In genomic region chr11:51646751-51647667, GRCm38 (mm10) we compare ENCODE assay signal across 8 mouse cellular contexts. TPM values are rescaled to one million over a fixed set of nuclear protein-coding genes. Genes with fewer than 3 reads are reported as not detected.
DNase-seq lines count a peak whose midpoint lies in the region; ATAC-seq and TF ChIP-seq lines count a peak whose summit lies in the region.

No protein-coding gene starts in this region.

- H3K4me3 ChIP-seq in midbrain, embryonic 13.5 days (replicated peaks), result no peak overlapping the region
- H3K4me3 ChIP-seq in midbrain, embryonic 11.5 days (ENCODE audit: low read depth, low read length), result no peak overlapping the region
- H3K4me3 ChIP-seq in embryonic facial prominence, embryonic 10.5 days, result peak overlapping the region; percentile 18; the same call in 1 of the 2 replicates
- no peak overlapping the region for H3K4me3 ChIP-seq in hindbrain, embryonic 16.5 days (ENCODE audit: low read length)
- no peak overlapping the region for H3K4me3 ChIP-seq in liver, embryonic 13.5 days (replicated peaks)
- H3K4me3 ChIP-seq in stomach, postnatal 0 days (ENCODE audit: low read depth, low read length), result no peak overlapping the region

- peaks cover 31% of the 10 kb centered on the region for H3K4me1 ChIP-seq in midbrain, embryonic 13.5 days (replicated peaks)
- peaks cover 34% of the 10 kb centered on the region for H3K4me1 ChIP-seq in midbrain, embryonic 11.5 days (ENCODE audit: control insufficient read depth, insufficient read depth, low read length)
- H3K4me1 ChIP-seq in embryonic facial prominence, embryonic 10.5 days, result peaks cover 70% of the 10 kb centered on the region
- H3K4me1 ChIP-seq in hindbrain, embryonic 16.5 days (ENCODE audit: control insufficient read depth, insufficient read depth, low read depth, low read length), result peaks cover 24% of the 10 kb centered on the region
- H3K4me1 ChIP-seq in liver, embryonic 13.5 days (replicated peaks), result peaks cover 42% of the 10 kb centered on the region
- H3K4me1 ChIP-seq in stomach, postnatal 0 days (replicated peaks; ENCODE audit: control insufficient read depth, insufficient read depth), result peaks cover 3% of the 10 kb centered on the region; the same call in 1 of the 2 replicates

- TF ChIP-seq CTCF in stomach, postnatal 0 days (IDR thresholded peaks at IDR 0.05; ENCODE audit: low read depth), result no peak

- no peak for ATAC-seq in midbrain, embryonic 13.5 days
- ATAC-seq in midbrain, embryonic 11.5 days (ENCODE audit: low FRiP score), result no peak
- no peak for ATAC-seq in hindbrain, embryonic 16.5 days
- no peak for ATAC-seq in liver, embryonic 13.5 days (ENCODE audit: low read depth)
- 0 out of 2 replicates have a peak, but pooled peaks have one; percentile 18 for ATAC-seq in stomach, postnatal 0 days (ENCODE audit: low FRiP score, low TSS enrichment)

- no peak overlapping the region for H3K4me2 ChIP-seq in midbrain, embryonic 13.5 days (replicated peaks)
- H3K4me2 ChIP-seq in midbrain, embryonic 11.5 days, result no peak overlapping the region
- peak overlapping the region; percentile 16; the same call in 1 of the 2 replicates for H3K4me2 ChIP-seq in hindbrain, embryonic 16.5 days (ENCODE audit: low read length)
- H3K4me2 ChIP-seq in liver, embryonic 13.5 days, result no peak overlapping the region
- peak overlapping the region; percentile 11; the same call in 1 of the 2 replicates for H3K4me2 ChIP-seq in stomach, postnatal 0 days (replicated peaks; ENCODE audit: low read depth)

- H3K9me3 ChIP-seq in midbrain, embryonic 13.5 days, result no peaks in the 10 kb centered on the region
- no peaks in the 10 kb centered on the region for H3K9me3 ChIP-seq in midbrain, embryonic 11.5 days (ENCODE audit: control insufficient read depth, low read length)
- H3K9me3 ChIP-seq in embryonic facial prominence, embryonic 10.5 days, result no peaks in the 10 kb centered on the region
- H3K9me3 ChIP-seq in hindbrain, embryonic 16.5 days (ENCODE audit: control insufficient read depth, low read length), result no peaks in the 10 kb centered on the region
- no peaks in the 10 kb centered on the region for H3K9me3 ChIP-seq in liver, embryonic 13.5 days (replicated peaks)
- no peaks in the 10 kb centered on the region for H3K9me3 ChIP-seq in stomach, postnatal 0 days (ENCODE audit: control insufficient read depth, low read length)

- H3K9ac ChIP-seq in midbrain, embryonic 13.5 days (replicated peaks), result no peak overlapping the region
- no peak overlapping the region for H3K9ac ChIP-seq in midbrain, embryonic 11.5 days (ENCODE audit: low read length)
- no peak overlapping the region for H3K9ac ChIP-seq in hindbrain, embryonic 16.5 days (ENCODE audit: low read depth, low read length)
- H3K9ac ChIP-seq in liver, embryonic 13.5 days, result no peak overlapping the region
- H3K9ac ChIP-seq in stomach, postnatal 0 days (ENCODE audit: low read length), result no peak overlapping the region

- peaks cover 24% of the 10 kb centered on the region for H3K27me3 ChIP-seq in midbrain, embryonic 13.5 days
- peaks cover 10% of the 10 kb centered on the region for H3K27me3 ChIP-seq in midbrain, embryonic 11.5 days (ENCODE audit: control insufficient read depth, insufficient read depth, low read length)
- H3K27me3 ChIP-seq in embryonic facial prominence, embryonic 10.5 days (replicated peaks; ENCODE audit: low read depth, poor library complexity, severe bottlenecking), result peaks cover 44% of the 10 kb centered on the region
- H3K27me3 ChIP-seq in hindbrain, embryonic 16.5 days (replicated peaks; ENCODE audit: control insufficient read depth, insufficient read depth, low read length), result no peaks in the 10 kb centered on the region
- H3K27me3 ChIP-seq in liver, embryonic 13.5 days, result peaks cover 50% of the 10 kb centered on the region
- H3K27me3 ChIP-seq in stomach, postnatal 0 days (ENCODE audit: control insufficient read depth, insufficient read depth, low read length), result no peaks in the 10 kb centered on the region

- WGBS in midbrain, embryonic 13.5 days, result 81% methylated on average over 15 of the region's 15 CpGs
- WGBS in midbrain, embryonic 11.5 days, result 85% methylated on average over 15 of the region's 15 CpGs
- 74% methylated on average over 15 of the region's 15 CpGs for WGBS in embryonic facial prominence, embryonic 10.5 days
- WGBS in hindbrain, embryonic 16.5 days, result 70% methylated on average over 15 of the region's 15 CpGs
- WGBS in liver, embryonic 13.5 days (ENCODE audit: insufficient replicate concordance), result 42% methylated on average over 15 of the region's 15 CpGs
- 65% methylated on average over 15 of the region's 15 CpGs for WGBS in stomach, postnatal 0 days

- H3K36me3 ChIP-seq in midbrain, embryonic 13.5 days, result no peaks in the 10 kb centered on the region
- no peaks in the 10 kb centered on the region for H3K36me3 ChIP-seq in midbrain, embryonic 11.5 days (ENCODE audit: control insufficient read depth, insufficient read depth, low read length)
- peaks cover 40% of the 10 kb centered on the region for H3K36me3 ChIP-seq in embryonic facial prominence, embryonic 10.5 days (replicated peaks)
- peaks cover 3% of the 10 kb centered on the region; the same call in 1 of the 2 replicates for H3K36me3 ChIP-seq in hindbrain, embryonic 16.5 days (ENCODE audit: control insufficient read depth, insufficient read depth, low read length)
- H3K36me3 ChIP-seq in liver, embryonic 13.5 days, result 0 out of 2 replicates have a peak, but pooled peaks cover 3% of the 10 kb centered on the region
- no peaks in the 10 kb centered on the region; the same call in 1 of the 2 replicates for H3K36me3 ChIP-seq in stomach, postnatal 0 days (ENCODE audit: control insufficient read depth, insufficient read depth, low read length)

- no peak for TF ChIP-seq EP300 in stomach, postnatal 0 days (optimal IDR thresholded peaks at IDR 0.05)

- no peak for DNase-seq in midbrain, embryonic 11.5 days (ENCODE audit: low spot score, missing footprints)
- DNase-seq in embryonic facial prominence, embryonic 10.5 days (ENCODE audit: low spot score), result peak; percentile 36
- no peak for DNase-seq in liver, embryonic 13.5 days
- DNase-seq in stomach, postnatal 0 days (ENCODE audit: low spot score), result peak; percentile 49
- DNase-seq in layer of hippocampus, adult 9-11 months, result no peak
- DNase-seq in cerebellum, adult 9-11 months, result no peak

- H3K27ac ChIP-seq in midbrain, embryonic 13.5 days, result 0 out of 2 replicates have a peak overlapping the region, but pooled peaks have one; percentile 26
- no peak overlapping the region for H3K27ac ChIP-seq in midbrain, embryonic 11.5 days (ENCODE audit: low read depth, low read length)
- peak overlapping the region; percentile 75 for H3K27ac ChIP-seq in embryonic facial prominence, embryonic 10.5 days (replicated peaks)
- H3K27ac ChIP-seq in hindbrain, embryonic 16.5 days (ENCODE audit: low read depth, low read length), result no peak overlapping the region
- H3K27ac ChIP-seq in liver, embryonic 13.5 days, result peak overlapping the region; percentile 20; the same call in 1 of the 2 replicates
- peak overlapping the region; percentile 63 for H3K27ac ChIP-seq in stomach, postnatal 0 days (replicated peaks)

RNA-seq across cellular contexts. Expression of gene N4bp3, which starts 3.6 kb away (rescaled TPM):
- polyA plus RNA-seq in midbrain, embryonic 13.5 days (2015; fragmentation: Nextera tagmentation; extraction: Ambion mirVana), result 8.0 and 8.3 TPM in 2 replicates
- polyA plus RNA-seq in midbrain, embryonic 11.5 days (2014; fragmentation: Nextera tagmentation; extraction: Ambion mirVana), result 6.3 and 9.2 TPM in 2 replicates
- polyA plus RNA-seq in embryonic facial prominence, embryonic 10.5 days (2016; fragmentation: Nextera tagmentation; extraction: Ambion mirVana), result 15.8 and 17.4 TPM in 2 replicates
- 31.1 and 34.1 TPM in 2 replicates for polyA plus RNA-seq in hindbrain, embryonic 16.5 days (2015; fragmentation: Nextera tagmentation; extraction: Ambion mirVana)
- polyA plus RNA-seq in liver, embryonic 13.5 days (2015; fragmentation: Nextera tagmentation; extraction: Ambion mirVana), result 3.1 and 3.2 TPM in 2 replicates
- 16.1 and 16.8 TPM in 2 replicates for polyA plus RNA-seq in stomach, postnatal 0 days (2015; fragmentation: Nextera tagmentation; extraction: Ambion mirVana)

RNA-seq across cellular contexts. Expression of gene D930048N14Rik, which starts 3.7 kb away (rescaled TPM):
- 0.22 and 0.26 TPM in 2 replicates for polyA plus RNA-seq in midbrain, embryonic 13.5 days (2015; fragmentation: Nextera tagmentation; extraction: Ambion mirVana)
- 0.18 and 0.52 TPM in 2 replicates for polyA plus RNA-seq in midbrain, embryonic 11.5 days (2014; fragmentation: Nextera tagmentation; extraction: Ambion mirVana)
- polyA plus RNA-seq in embryonic facial prominence, embryonic 10.5 days (2016; fragmentation: Nextera tagmentation; extraction: Ambion mirVana), result 1.6 and 2.4 TPM in 2 replicates
- polyA plus RNA-seq in hindbrain, embryonic 16.5 days (2015; fragmentation: Nextera tagmentation; extraction: Ambion mirVana), result 1.4 and 1.8 TPM in 2 replicates
- polyA plus RNA-seq in liver, embryonic 13.5 days (2015; fragmentation: Nextera tagmentation; extraction: Ambion mirVana), result 0.29 and 0.49 TPM in 2 replicates
- 2.0 and 2.3 TPM in 2 replicates for polyA plus RNA-seq in stomach, postnatal 0 days (2015; fragmentation: Nextera tagmentation; extraction: Ambion mirVana)

RNA-seq across cellular contexts. Expression of gene Rmnd5b, which starts 11.3 kb away (rescaled TPM):
- 66.2 and 71.8 TPM in 2 replicates for polyA plus RNA-seq in midbrain, embryonic 13.5 days (2015; fragmentation: Nextera tagmentation; extraction: Ambion mirVana)
- polyA plus RNA-seq in midbrain, embryonic 11.5 days (2014; fragmentation: Nextera tagmentation; extraction: Ambion mirVana), result 40.4 and 41.5 TPM in 2 replicates
- polyA plus RNA-seq in embryonic facial prominence, embryonic 10.5 days (2016; fragmentation: Nextera tagmentation; extraction: Ambion mirVana), result 32.7 and 38.1 TPM in 2 replicates
- 79.8 and 82.2 TPM in 2 replicates for polyA plus RNA-seq in hindbrain, embryonic 16.5 days (2015; fragmentation: Nextera tagmentation; extraction: Ambion mirVana)
- polyA plus RNA-seq in liver, embryonic 13.5 days (2015; fragmentation: Nextera tagmentation; extraction: Ambion mirVana), result 24.9 and 25.1 TPM in 2 replicates
- polyA plus RNA-seq in stomach, postnatal 0 days (2015; fragmentation: Nextera tagmentation; extraction: Ambion mirVana), result 34.6 and 35.3 TPM in 2 replicates

RNA-seq across cellular contexts. Expression of gene Nhp2, which starts 27.5 kb away (rescaled TPM):
- 104 and 110 TPM in 2 replicates for polyA plus RNA-seq in midbrain, embryonic 13.5 days (2015; fragmentation: Nextera tagmentation; extraction: Ambion mirVana)
- polyA plus RNA-seq in midbrain, embryonic 11.5 days (2014; fragmentation: Nextera tagmentation; extraction: Ambion mirVana), result 152 and 167 TPM in 2 replicates
- 260 and 276 TPM in 2 replicates for polyA plus RNA-seq in embryonic facial prominence, embryonic 10.5 days (2016; fragmentation: Nextera tagmentation; extraction: Ambion mirVana)
- polyA plus RNA-seq in hindbrain, embryonic 16.5 days (2015; fragmentation: Nextera tagmentation; extraction: Ambion mirVana), result 98.4 and 103 TPM in 2 replicates
- 186 and 203 TPM in 2 replicates for polyA plus RNA-seq in liver, embryonic 13.5 days (2015; fragmentation: Nextera tagmentation; extraction: Ambion mirVana)
- polyA plus RNA-seq in stomach, postnatal 0 days (2015; fragmentation: Nextera tagmentation; extraction: Ambion mirVana), result 134 and 144 TPM in 2 replicates

RNA-seq across cellular contexts. Expression of gene Hnrnpab, which starts 40.4 kb away (rescaled TPM):
- 465 and 547 TPM in 2 replicates for polyA plus RNA-seq in midbrain, embryonic 13.5 days (2015; fragmentation: Nextera tagmentation; extraction: Ambion mirVana)
- polyA plus RNA-seq in midbrain, embryonic 11.5 days (2014; fragmentation: Nextera tagmentation; extraction: Ambion mirVana), result 802 and 844 TPM in 2 replicates
- polyA plus RNA-seq in embryonic facial prominence, embryonic 10.5 days (2016; fragmentation: Nextera tagmentation; extraction: Ambion mirVana), result 636 and 666 TPM in 2 replicates
- 221 and 253 TPM in 2 replicates for polyA plus RNA-seq in hindbrain, embryonic 16.5 days (2015; fragmentation: Nextera tagmentation; extraction: Ambion mirVana)
- 250 and 275 TPM in 2 replicates for polyA plus RNA-seq in liver, embryonic 13.5 days (2015; fragmentation: Nextera tagmentation; extraction: Ambion mirVana)
- polyA plus RNA-seq in stomach, postnatal 0 days (2015; fragmentation: Nextera tagmentation; extraction: Ambion mirVana), result 204 and 215 TPM in 2 replicates

Comparison
In these comparisons a context has a peak if more than half of its experiments do, and no peak if none do; other contexts are left out.
1. H3K27ac ChIP-seq: peak in midbrain, embryonic 13.5 days (single experiment), embryonic facial prominence, embryonic 10.5 days (single experiment), liver, embryonic 13.5 days (single experiment) and stomach, postnatal 0 days (single experiment); none in midbrain, embryonic 11.5 days (single experiment) and hindbrain, embryonic 16.5 days (single experiment).
2. H3K4me2 ChIP-seq: peak in hindbrain, embryonic 16.5 days (single experiment) and stomach, postnatal 0 days (single experiment); none in midbrain, embryonic 13.5 days (single experiment), midbrain, embryonic 11.5 days (single experiment) and liver, embryonic 13.5 days (single experiment).
3. DNase-seq: peak in embryonic facial prominence, embryonic 10.5 days (single experiment) and stomach, postnatal 0 days (single experiment); none in midbrain, embryonic 11.5 days (single experiment), liver, embryonic 13.5 days (single experiment), layer of hippocampus, adult 9-11 months (single experiment) and cerebellum, adult 9-11 months (single experiment).